Mouse (Mus musculus) cerebellum, adult 9-10 months (tissue): Measurements from ENCODE around the gene Zdhhc8.
A peak's percentile ranks its signal among the peaks of the same experiment; 100 is the strongest.

Experiments used
- DNase-seq: peaks from one replicate; pipeline ENCODE4 v3.0.0; 2022

The Zdhhc8 gene

DNA sequence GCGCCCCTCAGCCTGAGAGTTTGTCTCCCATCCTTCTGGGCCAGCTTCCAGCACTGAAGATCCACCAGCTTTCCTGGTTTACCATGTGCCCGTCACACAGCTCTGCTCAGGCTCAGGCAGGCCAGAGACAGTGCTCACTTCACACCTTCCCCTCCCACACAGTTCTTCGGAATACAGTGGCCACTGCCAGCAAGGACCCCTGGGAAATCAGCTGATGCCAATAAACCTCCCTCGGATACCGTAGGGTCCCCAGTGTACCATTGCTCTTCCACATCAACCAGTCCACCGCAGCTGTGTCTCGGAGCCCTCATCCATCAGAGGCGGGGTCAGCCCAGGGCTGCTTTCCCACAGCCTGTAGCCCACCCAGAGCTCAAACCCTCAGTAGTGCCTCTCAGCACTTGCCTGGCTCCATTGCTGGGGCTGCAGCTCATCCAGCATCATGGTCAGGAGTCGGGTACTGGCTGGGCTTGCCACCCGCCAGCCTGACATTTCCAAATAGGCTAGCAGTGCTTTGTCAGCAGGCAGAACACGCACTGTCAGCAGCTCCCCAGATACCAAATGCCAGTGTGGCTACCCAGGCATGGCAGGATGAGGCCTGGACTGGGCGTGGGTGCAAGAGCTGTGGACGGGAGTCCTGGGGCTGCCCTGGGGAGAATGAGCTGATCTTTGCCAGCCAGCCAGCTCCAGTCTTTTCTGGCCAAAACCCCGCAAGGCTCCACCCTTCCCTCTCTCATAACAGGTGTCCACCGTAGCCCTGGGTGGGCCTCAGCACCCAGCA is 40.5 kb downstream of the Zdhhc8 start:
- DNase-seq: no peak

DNA sequence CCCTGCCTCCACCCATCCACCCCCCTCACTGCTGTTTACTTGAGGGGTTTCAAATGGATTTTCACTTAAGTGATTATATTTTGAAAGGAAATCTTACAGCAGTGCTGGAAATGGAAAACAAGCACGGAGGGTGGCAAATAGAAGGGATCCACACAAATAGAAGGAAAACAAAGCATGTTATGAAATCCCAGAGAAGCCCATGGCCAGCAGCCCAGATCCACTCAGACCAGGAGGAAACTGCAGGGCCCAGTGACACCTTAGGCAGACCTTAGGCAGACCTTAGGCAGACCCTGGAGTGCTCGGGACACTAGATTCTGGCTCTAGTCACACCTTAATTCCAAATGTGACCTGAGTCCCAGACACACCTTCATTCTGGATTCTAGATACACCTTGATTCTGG is 43.9 kb downstream of the Zdhhc8 start:
- no peak for DNase-seq

DNA sequence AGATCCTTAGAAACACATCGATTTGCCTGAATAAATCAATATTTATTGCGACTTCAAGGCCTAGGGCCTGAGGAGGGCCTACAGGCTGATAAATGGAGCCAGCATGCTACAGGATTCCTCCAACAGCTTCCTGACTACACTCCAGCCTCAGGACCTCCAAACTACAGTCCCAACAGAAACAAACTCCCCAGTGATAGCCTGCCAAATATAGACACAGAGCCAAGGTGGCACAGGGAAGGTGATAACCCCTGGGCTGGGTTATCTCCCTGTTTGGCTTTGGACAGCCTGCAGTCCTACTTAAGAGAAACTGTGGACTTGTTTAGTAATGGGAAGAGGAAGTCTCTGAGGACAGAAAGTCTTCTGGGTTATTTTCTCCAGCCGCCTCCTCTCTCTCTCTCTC is 47.7 kb downstream of the Zdhhc8 start:
- DNase-seq: no peak

DNA sequence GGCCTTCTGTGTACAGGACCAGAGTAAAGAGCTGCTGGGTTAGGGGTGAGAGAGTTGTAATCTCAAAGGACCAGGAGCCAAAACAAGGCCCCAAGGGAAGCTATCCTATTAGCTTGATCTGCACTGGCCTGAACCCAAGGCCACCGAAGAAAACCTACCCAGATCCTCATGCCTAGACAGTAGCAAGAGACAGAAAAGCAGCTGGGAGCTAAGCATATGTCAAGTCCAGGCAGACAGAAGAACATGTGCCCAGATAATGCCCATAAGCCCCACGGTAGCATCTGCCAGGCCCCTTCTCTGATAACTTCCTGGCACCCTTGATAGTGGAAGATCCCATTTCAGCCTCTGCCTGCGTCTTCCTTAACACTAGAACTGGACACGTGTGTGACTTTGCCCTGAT is 48.1 kb downstream of the Zdhhc8 start:
- no peak for DNase-seq

GRCm38 (mm10) chr16:18185715-18186449 is 49.1 kb downstream of the Zdhhc8 start:
- no peak for DNase-seq

GRCm38 (mm10) chr16:18182766-18183165 is 52.2 kb downstream of the Zdhhc8 start:
- no peak for DNase-seq

- no peak for DNase-seq
Measured at GRCm38 (mm10) chr16:18181398-18181797, 53.5 kb downstream of the Zdhhc8 start.

GRCm38 (mm10) chr16:18179591-18179990 is 55.3 kb downstream of the Zdhhc8 start:
- DNase-seq: no peak

- peak; percentile 54 for DNase-seq
Measured at GRCm38 (mm10) chr16:18176758-18177157, 58.2 kb downstream of the Zdhhc8 start.

GRCm38 (mm10) chr16:18175817-18176541 is 59.0 kb downstream of the Zdhhc8 start:
- DNase-seq: peak; percentile 52

DNA sequence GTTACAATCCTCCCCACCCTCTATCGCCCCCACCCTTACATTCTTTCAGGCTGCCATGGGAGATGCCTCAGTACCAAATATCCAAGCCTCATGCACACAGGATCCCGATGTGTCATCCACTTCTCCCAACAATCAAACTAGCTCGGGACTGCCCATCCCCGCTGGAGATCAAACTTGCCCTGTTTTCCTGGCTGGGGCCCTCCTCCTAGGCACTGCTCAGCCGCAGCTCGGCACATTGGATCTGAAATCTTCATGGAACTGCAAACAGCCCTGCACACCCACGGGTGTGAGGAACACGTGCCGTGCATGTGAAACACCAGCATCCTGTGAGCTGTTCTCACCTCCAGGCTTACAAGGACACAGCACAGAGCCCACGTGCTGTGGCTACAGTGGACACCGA is 61.1 kb downstream of the Zdhhc8 start:
- peak; percentile 19 for DNase-seq

- peak; percentile 39 for DNase-seq
Measured at GRCm38 (mm10) chr16:18173231-18173630, 61.7 kb downstream of the Zdhhc8 start.

- DNase-seq: peak; percentile 89
Measured at GRCm38 (mm10) chr16:18172266-18172855, 62.6 kb downstream of the Zdhhc8 start.
